Mouse (Mus musculus) bone marrow macrophage, adult 2 months (primary cell): ENCODE measurements around the gene Schip1.

Experiments used
- CTCF ChIP-seq: IDR thresholded peaks from 2 replicates; pipeline ENCODE4 v1.5.1; 2012; ENCODE audit warnings: low read depth, mild to moderate bottlenecking, low read length, moderate library complexity
- POLR2A ChIP-seq: IDR thresholded peaks from 2 replicates; pipeline ENCODE4 v1.6.1; 2012; ENCODE audit warnings: mild to moderate bottlenecking, low read depth, low read length, borderline replicate concordance

GRCm38 (mm10) chr3:68604467-68604866 is 539.9 kb downstream of the Schip1 start:
- TF ChIP-seq POLR2A, result no peak
- TF ChIP-seq CTCF, result no peak
